Mouse (Mus musculus) brain, embryonic 14.5 days (tissue): ENCODE measurements around the gene Ylpm1.

Experiments
- CTCF ChIP-seq: fragments of 200-500 bp; IDR thresholded peaks from 2 replicates; pipeline ENCODE4 v1.5.1; 2012; ENCODE audit warnings: inconsistent platforms, mild to moderate bottlenecking, moderate library complexity, borderline replicate concordance; ENCODE audit not compliant: insufficient read depth, insufficient read length; ENCODE audit errors: extremely low read depth
- POLR2A ChIP-seq: fragments of 200-500 bp; IDR thresholded peaks from 2 replicates; pipeline ENCODE4 v1.6.1; 2012; ENCODE audit warnings: mild to moderate bottlenecking, inconsistent platforms, borderline replicate concordance; ENCODE audit not compliant: poor library complexity, insufficient read depth, insufficient read length, severe bottlenecking; ENCODE audit errors: extremely low read depth

- TF ChIP-seq CTCF (peak; percentile 67), POLR2A (no peak)
Measured at GRCm38 (mm10) chr12:85092214-85092613, 96.1 kb downstream of the Ylpm1 start.
